8 mouse cellular contexts compared by ENCODE assay signal in genomic region chrX:53231965-53232364, GRCm38 (mm10). TPM values are rescaled to one million over a fixed set of nuclear protein-coding genes. Genes with fewer than 3 reads are reported as not detected.
DNase-seq lines count a peak whose midpoint lies in the region; ATAC-seq and TF ChIP-seq lines count a peak whose summit lies in the region.

No protein-coding gene starts in this region.

- H3K27me3 ChIP-seq in lung, embryonic 14.5 days (ENCODE audit: insufficient read depth, low read length): no peaks in the 10 kb centered on the region
- no peaks in the 10 kb centered on the region for H3K27me3 ChIP-seq in hindbrain, embryonic 16.5 days (replicated peaks; ENCODE audit: control insufficient read depth, insufficient read depth, low read length)

- H3K9ac ChIP-seq in lung, embryonic 14.5 days: peak overlapping the region; percentile 34; the same call in 1 of the 2 replicates
- H3K9ac ChIP-seq in hindbrain, embryonic 16.5 days (ENCODE audit: low read depth, low read length): peak overlapping the region; percentile 47; the same call in 1 of the 2 replicates

- H3K4me3 ChIP-seq in lung, embryonic 14.5 days (ENCODE audit: low read depth, low read length): peak overlapping the region; percentile 28
- H3K4me3 ChIP-seq in hindbrain, embryonic 16.5 days (ENCODE audit: low read length): peak overlapping the region; percentile 32

- H3K4me2 ChIP-seq in lung, embryonic 14.5 days: peak overlapping the region; percentile 56
- peak overlapping the region; percentile 57 for H3K4me2 ChIP-seq in hindbrain, embryonic 16.5 days (ENCODE audit: low read length)

- H3K36me3 ChIP-seq in lung, embryonic 14.5 days (ENCODE audit: insufficient read depth): no peaks in the 10 kb centered on the region
- no peaks in the 10 kb centered on the region for H3K36me3 ChIP-seq in hindbrain, embryonic 16.5 days (ENCODE audit: control insufficient read depth, insufficient read depth, low read length)

- peak; percentile 28; the same call in 1 of the 2 replicates for ATAC-seq in lung, embryonic 14.5 days (ENCODE audit: insufficient read depth)
- peak; percentile 56 for ATAC-seq in hindbrain, embryonic 16.5 days

- peak overlapping the region; percentile 58; the same call in 1 of the 2 replicates for H3K27ac ChIP-seq in lung, embryonic 14.5 days (ENCODE audit: low read depth)
- H3K27ac ChIP-seq in hindbrain, embryonic 16.5 days (ENCODE audit: low read depth, low read length): no peak overlapping the region

- H3K9me3 ChIP-seq in lung, embryonic 14.5 days (ENCODE audit: low read depth, low read length): no peaks in the 10 kb centered on the region
- no peaks in the 10 kb centered on the region for H3K9me3 ChIP-seq in hindbrain, embryonic 16.5 days (ENCODE audit: control insufficient read depth, low read length)

- 29% methylated on average over 13 of the region's 13 CpGs for WGBS in lung, embryonic 14.5 days
- 23% methylated on average over 13 of the region's 13 CpGs for WGBS in hindbrain, embryonic 16.5 days

- no peak for TF ChIP-seq CTCF in lung, embryonic 14.5 days (IDR thresholded peaks at IDR 0.05; ENCODE audit: low read depth)

- DNase-seq in adrenal gland, adult (ENCODE audit: inconsistent age in 2 of 2, low spot score in 1 of 2): peak; percentile 14 to 52
- no peak for DNase-seq in adrenal gland, postnatal 4 days (ENCODE audit: low spot score in 2 of 2)
- DNase-seq in lung, embryonic 14.5 days: peak; percentile 56
- no peak for DNase-seq in lung, postnatal 25 days (ENCODE audit: low spot score)
- DNase-seq in lung, postnatal 4 days: peak; percentile 15 to 42
- no peak for DNase-seq in spleen, postnatal 4 days (ENCODE audit: low spot score in 2 of 2)
- DNase-seq in spleen, postnatal 10 days (ENCODE audit: low spot score in 2 of 2): no peak

- no peaks in the 10 kb centered on the region for H3K4me1 ChIP-seq in lung, embryonic 14.5 days (ENCODE audit: insufficient read depth)
- no peaks in the 10 kb centered on the region for H3K4me1 ChIP-seq in hindbrain, embryonic 16.5 days (ENCODE audit: control insufficient read depth, insufficient read depth, low read depth, low read length)

RNA-seq across cellular contexts. Expression of gene Plac1, which starts 7.9 kb away (rescaled TPM):
- under 1 TPM; 0.40 to 0.56 TPM for total RNA-seq in adrenal gland, postnatal 4 days (2021)
- polyA plus RNA-seq in lung, embryonic 14.5 days (2014; fragmentation: Nextera tagmentation; extraction: Ambion mirVana): 9.4 and 9.7 TPM in 2 replicates
- polyA plus RNA-seq in hindbrain, embryonic 16.5 days (2015; fragmentation: Nextera tagmentation; extraction: Ambion mirVana): 0.24 TPM in 1 of 2 replicates, not detected in the other

RNA-seq across cellular contexts. Expression of gene Fam122b, which starts 37.6 kb away (rescaled TPM):
- 10 to 100 TPM; 13.6 to 16.3 TPM for total RNA-seq in adrenal gland, postnatal 4 days (2021)
- 15.9 and 16.1 TPM in 2 replicates for polyA plus RNA-seq in lung, embryonic 14.5 days (2014; fragmentation: Nextera tagmentation; extraction: Ambion mirVana)
- 3.5 and 4.4 TPM in 2 replicates for polyA plus RNA-seq in hindbrain, embryonic 16.5 days (2015; fragmentation: Nextera tagmentation; extraction: Ambion mirVana)

RNA-seq across cellular contexts. Expression of gene Fam122c, which starts 41.3 kb away (rescaled TPM):
- not detected for total RNA-seq in adrenal gland, postnatal 4 days (2021)
- not detected in 2 replicates for polyA plus RNA-seq in lung, embryonic 14.5 days (2014; fragmentation: Nextera tagmentation; extraction: Ambion mirVana)
- polyA plus RNA-seq in hindbrain, embryonic 16.5 days (2015; fragmentation: Nextera tagmentation; extraction: Ambion mirVana): not detected in 2 replicates

Comparison
In these comparisons a context has a peak if more than half of its experiments do, and no peak if none do; other contexts are left out.
1. DNase-seq: peak in adrenal gland, adult (2 of 2), lung, embryonic 14.5 days (single experiment) and lung, postnatal 4 days (2 of 2); none in adrenal gland, postnatal 4 days (0 of 2), lung, postnatal 25 days (single experiment), spleen, postnatal 4 days (0 of 2) and spleen, postnatal 10 days (0 of 2).